Mouse (Mus musculus) lung, postnatal 25 days (tissue): ENCODE data around the gene Gm20823.
"Not testable (repeated sequence)": the region's sequence is repeated elsewhere in the genome, so short reads cannot be mapped to it uniquely, and the experiment has no call there.

Experiments used
- DNase-seq: peaks from one replicate; pipeline ENCODE4 v3.0.0; 2022; ENCODE audit warnings: low spot score

The Gm20823 gene

GRCm38 (mm10) chrY:62464745-62465144 is at the start of gene Gm20823:
TSS of gene Gm20823 (minus strand) at chrY:62464845.
- not testable (repeated sequence) for DNase-seq
